Mouse (Mus musculus): ENCODE data around the gene Man2a1. TPM values are rescaled to one million over a fixed set of nuclear protein-coding genes. Genes with fewer than 3 reads are reported as not detected.

The Man2a1 gene
- total and polyA plus RNA-seq, 2 experiments = 25.4 to 93.6 TPM

GRCm38 (mm10) chr17:64650702-64651101 is 50.2 kb downstream of the Man2a1 start:
- TF ChIP-seq POLR2A (IDR thresholded peaks at IDR 0.05; ENCODE audit: extremely low read depth, insufficient read depth, low read length) = no peak
- no peak for TF ChIP-seq CTCF (IDR thresholded peaks at IDR 0.05; ENCODE audit: low read depth, low read length)
- Histone ChIP-seq H3K4me1 (ENCODE audit: control insufficient read depth, insufficient read depth, low read length) (no peaks in the 10 kb centered on the region), H3K27ac (replicated peaks; ENCODE audit: insufficient read depth, low read depth, low read length) (no peak overlapping the region), H3K4me3 (ENCODE audit: insufficient read depth, low read depth, low read length) (no peak overlapping the region), H3K27me3 (ENCODE audit: control insufficient read depth, insufficient read depth, low read length) (no peaks in the 10 kb centered on the region), H3K36me3 (ENCODE audit: control insufficient read depth, insufficient read depth, low read length) (peaks cover 76% of the 10 kb centered on the region), H3K79me2 (ENCODE audit: control insufficient read depth, insufficient read depth, low read length) (peaks cover 43% of the 10 kb centered on the region; the same call in 1 of the 2 replicates), H3K9ac (ENCODE audit: low read depth, low read length) (no peak overlapping the region)
- WGBS = 98% methylated on average over 9 of the region's 9 CpGs
- no peak for DNase-seq (ENCODE audit: extremely low read depth, low read depth, low spot score)

DNA sequence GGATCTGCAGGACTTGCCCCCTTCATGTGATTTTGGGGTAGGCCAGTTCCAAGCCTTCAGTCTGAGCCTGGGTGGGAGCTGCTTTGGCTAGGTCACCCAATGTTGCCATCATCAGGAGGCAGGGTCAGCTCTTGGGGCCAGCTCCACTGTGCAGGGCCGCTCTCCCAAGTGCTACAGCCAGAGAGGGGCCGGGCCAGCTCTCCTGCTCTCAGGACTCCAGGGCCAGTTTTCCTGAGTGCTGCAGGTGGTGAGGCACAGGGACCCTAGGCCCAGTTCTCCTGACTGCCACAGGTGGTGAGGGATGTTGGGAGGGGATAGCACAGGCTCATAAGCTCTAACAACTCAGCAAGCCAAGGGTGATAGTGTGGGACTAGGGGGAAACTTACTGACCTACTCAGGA is 53.1 kb downstream of the Man2a1 start:
- Histone ChIP-seq H3K4me1 (ENCODE audit: control insufficient read depth, insufficient read depth, low read length) (no peaks in the 10 kb centered on the region; the same call in 1 of the 2 replicates), H3K27me3 (ENCODE audit: control insufficient read depth, insufficient read depth, low read length) (no peaks in the 10 kb centered on the region), H3K9ac (ENCODE audit: low read depth, low read length) (no peak overlapping the region), H3K4me3 (ENCODE audit: insufficient read depth, low read depth, low read length) (no peak overlapping the region), H3K36me3 (ENCODE audit: control insufficient read depth, insufficient read depth, low read length) (peaks cover 70% of the 10 kb centered on the region), H3K27ac (replicated peaks; ENCODE audit: insufficient read depth, low read depth, low read length) (no peak overlapping the region), H3K79me2 (ENCODE audit: control insufficient read depth, insufficient read depth, low read length) (peaks cover 40% of the 10 kb centered on the region; the same call in 1 of the 2 replicates)
- WGBS = 88% methylated on average over 2 of the region's 2 CpGs
- no peak for TF ChIP-seq CTCF (IDR thresholded peaks at IDR 0.05; ENCODE audit: low read depth, low read length)
- TF ChIP-seq POLR2A (IDR thresholded peaks at IDR 0.05; ENCODE audit: extremely low read depth, insufficient read depth, low read length) = no peak
- no peak for DNase-seq (ENCODE audit: extremely low read depth, low read depth, low spot score)

- H3K36me3 ChIP-seq (ENCODE audit: control insufficient read depth, insufficient read depth, low read length) = peaks cover 62% of the 10 kb centered on the region
- DNase-seq (ENCODE audit: extremely low read depth, low read depth, low spot score) = no peak
- WGBS = 81% methylated on average over 4 of the region's 4 CpGs
- H3K27ac ChIP-seq (replicated peaks; ENCODE audit: insufficient read depth, low read depth, low read length) = no peak overlapping the region
- H3K4me1 ChIP-seq (ENCODE audit: control insufficient read depth, insufficient read depth, low read length) = peaks cover 9% of the 10 kb centered on the region
- TF ChIP-seq POLR2A (IDR thresholded peaks at IDR 0.05; ENCODE audit: extremely low read depth, insufficient read depth, low read length) (no peak), CTCF (IDR thresholded peaks at IDR 0.05; ENCODE audit: low read depth, low read length) (no peak)
- no peak overlapping the region for H3K4me3 ChIP-seq (ENCODE audit: insufficient read depth, low read depth, low read length)
- H3K9ac ChIP-seq (ENCODE audit: low read depth, low read length) = no peak overlapping the region
- no peaks in the 10 kb centered on the region for H3K27me3 ChIP-seq (ENCODE audit: control insufficient read depth, insufficient read depth, low read length)
- H3K79me2 ChIP-seq (ENCODE audit: control insufficient read depth, insufficient read depth, low read length) = peaks cover 22% of the 10 kb centered on the region; the same call in 1 of the 2 replicates
Measured at GRCm38 (mm10) chr17:64659682-64660081, 59.1 kb downstream of the Man2a1 start.

DNA sequence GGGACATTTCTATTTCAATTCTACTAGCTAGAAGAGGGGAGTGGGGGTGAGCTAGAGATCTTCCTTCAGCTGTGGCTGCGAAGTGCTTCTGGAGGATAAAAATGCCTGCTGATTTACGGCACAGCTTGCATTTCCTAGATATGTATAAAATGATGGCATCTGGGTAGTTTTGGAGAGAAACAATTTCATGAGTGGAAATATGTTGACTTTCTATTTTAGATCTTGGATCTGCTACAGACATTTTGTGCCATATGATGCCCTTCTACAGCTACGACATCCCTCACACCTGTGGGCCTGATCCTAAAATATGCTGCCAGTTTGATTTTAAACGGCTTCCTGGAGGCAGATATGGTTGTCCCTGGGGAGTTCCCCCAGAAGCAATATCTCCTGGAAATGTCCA is 66.0 kb downstream of the Man2a1 start:
- TF ChIP-seq POLR2A (IDR thresholded peaks at IDR 0.05; ENCODE audit: extremely low read depth, insufficient read depth, low read length) (no peak), CTCF (IDR thresholded peaks at IDR 0.05; ENCODE audit: low read depth, low read length) (no peak)

DNA sequence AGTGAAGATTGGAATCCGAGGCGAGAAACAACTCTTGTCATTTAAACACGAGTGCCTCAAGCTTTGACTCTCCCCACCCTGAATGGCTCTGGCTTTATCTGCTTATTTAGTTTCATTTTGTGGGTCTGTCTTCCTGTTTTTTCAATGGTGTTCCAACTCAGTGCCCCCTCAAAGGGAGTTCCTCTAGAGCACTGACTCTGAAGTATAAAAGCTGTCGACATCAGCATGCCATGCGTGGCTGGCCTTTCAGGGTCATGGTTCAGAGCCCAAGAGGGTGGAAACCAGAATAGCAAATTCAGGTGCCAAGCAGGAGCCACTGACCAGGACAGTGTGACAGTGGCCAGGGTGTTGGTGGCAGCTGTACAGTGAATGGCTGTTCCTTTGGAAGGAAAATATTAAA is 68.0 kb downstream of the Man2a1 start:
- Histone ChIP-seq H3K27ac (replicated peaks; ENCODE audit: insufficient read depth, low read depth, low read length) (no peak overlapping the region), H3K4me1 (ENCODE audit: control insufficient read depth, insufficient read depth, low read length) (peaks cover 13% of the 10 kb centered on the region), H3K79me2 (ENCODE audit: control insufficient read depth, insufficient read depth, low read length) (peaks cover 11% of the 10 kb centered on the region; the same call in 1 of the 2 replicates), H3K27me3 (ENCODE audit: control insufficient read depth, insufficient read depth, low read length) (no peaks in the 10 kb centered on the region), H3K4me3 (ENCODE audit: insufficient read depth, low read depth, low read length) (no peak overlapping the region), H3K36me3 (ENCODE audit: control insufficient read depth, insufficient read depth, low read length) (peaks cover 52% of the 10 kb centered on the region), H3K9ac (ENCODE audit: low read depth, low read length) (no peak overlapping the region)
- DNase-seq (ENCODE audit: extremely low read depth, low read depth, low spot score) = peak; percentile 88
- no peak for TF ChIP-seq CTCF (IDR thresholded peaks at IDR 0.05; ENCODE audit: low read depth, low read length)
- no peak for TF ChIP-seq POLR2A (IDR thresholded peaks at IDR 0.05; ENCODE audit: extremely low read depth, insufficient read depth, low read length)
- 34% methylated on average over 5 of the region's 5 CpGs for WGBS

More for the DNA sequence above, 66.0 kb downstream of the Man2a1 start:
- Histone ChIP-seq H3K4me1 (ENCODE audit: control insufficient read depth, insufficient read depth, low read length) (peaks cover 13% of the 10 kb centered on the region), H3K27me3 (ENCODE audit: control insufficient read depth, insufficient read depth, low read length) (no peaks in the 10 kb centered on the region), H3K9ac (ENCODE audit: low read depth, low read length) (no peak overlapping the region), H3K79me2 (ENCODE audit: control insufficient read depth, insufficient read depth, low read length) (peaks cover 8% of the 10 kb centered on the region; the same call in 1 of the 2 replicates), H3K27ac (replicated peaks; ENCODE audit: insufficient read depth, low read depth, low read length) (peak overlapping the region; percentile 38; the same call in 1 of the 2 replicates), H3K36me3 (ENCODE audit: control insufficient read depth, insufficient read depth, low read length) (peaks cover 44% of the 10 kb centered on the region), H3K4me3 (ENCODE audit: insufficient read depth, low read depth, low read length) (no peak overlapping the region)
- DNase-seq (ENCODE audit: extremely low read depth, low read depth, low spot score) = no peak
- WGBS = 89% methylated on average over 4 of the region's 4 CpGs

DNA sequence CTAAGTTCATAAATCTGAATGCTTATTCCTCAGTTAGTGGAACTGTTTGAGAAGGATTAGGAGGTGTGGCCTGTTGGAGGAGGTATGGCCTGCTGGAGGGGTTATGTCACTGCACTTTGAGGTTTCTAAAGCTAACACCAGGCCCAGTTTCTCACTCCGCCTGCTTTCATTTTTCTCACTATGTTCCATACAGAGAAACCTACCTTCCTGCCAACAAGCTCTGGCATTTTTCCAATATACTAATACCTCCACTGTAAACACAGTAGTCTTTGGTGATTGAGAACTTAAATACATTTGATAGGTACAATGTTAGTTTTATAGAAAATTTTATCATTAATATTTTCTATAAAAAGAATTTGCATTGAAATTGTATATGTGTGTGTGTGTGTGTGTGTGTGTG is 73.9 kb downstream of the Man2a1 start:
- WGBS = 66% methylated on average over 1 of the region's 1 CpGs
- TF ChIP-seq POLR2A (IDR thresholded peaks at IDR 0.05; ENCODE audit: extremely low read depth, insufficient read depth, low read length) (no peak), CTCF (IDR thresholded peaks at IDR 0.05; ENCODE audit: low read depth, low read length) (no peak)
- peaks cover 26% of the 10 kb centered on the region; the same call in 1 of the 2 replicates for H3K79me2 ChIP-seq (ENCODE audit: control insufficient read depth, insufficient read depth, low read length)
- H3K4me1 ChIP-seq (ENCODE audit: control insufficient read depth, insufficient read depth, low read length) = peaks cover 17% of the 10 kb centered on the region
- peak; percentile 62 for DNase-seq (ENCODE audit: extremely low read depth, low read depth, low spot score)
- H3K9ac ChIP-seq (ENCODE audit: low read depth, low read length) = no peak overlapping the region
- H3K27ac ChIP-seq (replicated peaks; ENCODE audit: insufficient read depth, low read depth, low read length) = peak overlapping the region; percentile 76
- H3K4me3 ChIP-seq (ENCODE audit: insufficient read depth, low read depth, low read length) = no peak overlapping the region
- peaks cover 71% of the 10 kb centered on the region for H3K36me3 ChIP-seq (ENCODE audit: control insufficient read depth, insufficient read depth, low read length)
- no peaks in the 10 kb centered on the region for H3K27me3 ChIP-seq (ENCODE audit: control insufficient read depth, insufficient read depth, low read length)
